Mouse (Mus musculus): Measurements from ENCODE around the gene Lrmda.

DNA sequence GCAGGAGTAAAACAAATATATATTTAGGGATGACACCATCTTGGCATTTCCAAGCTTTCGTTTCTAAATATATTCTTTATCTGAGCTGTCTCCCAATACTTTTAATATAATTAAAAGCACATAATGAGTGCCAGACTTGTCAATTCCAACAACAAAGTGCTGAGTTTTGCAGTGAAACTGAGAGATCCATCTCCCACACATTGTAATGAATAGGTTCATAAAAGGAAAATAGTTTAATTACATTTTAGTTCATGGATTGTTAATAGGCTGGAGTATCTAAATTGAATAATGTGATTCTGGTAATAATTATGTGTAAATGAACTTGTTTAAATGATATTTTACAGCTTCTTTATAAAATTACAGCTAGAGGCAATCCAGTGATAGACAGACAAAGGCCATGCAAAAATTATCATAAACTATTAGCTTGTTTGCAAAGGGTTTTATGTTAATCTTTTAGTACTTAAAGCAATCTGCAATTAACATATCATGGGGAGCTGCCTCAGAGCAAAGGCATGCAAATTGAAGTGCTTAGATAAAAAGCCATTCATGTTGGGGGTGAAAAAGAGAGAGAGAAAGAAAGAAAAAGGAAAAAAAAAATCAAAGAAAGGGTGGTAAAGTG lies 725.9 kb downstream of the Lrmda start:
- TF ChIP-seq CTCF (IDR thresholded peaks at IDR 0.05; ENCODE audit: borderline replicate concordance, insufficient read depth, low read length) (no peak), POLR2A (IDR thresholded peaks at IDR 0.05; ENCODE audit: low read depth, low read length) (no peak)
